Mouse (Mus musculus) heart, embryonic 10.5 days (tissue): ENCODE data around the gene Shisa7. TPM values are rescaled to one million over a fixed set of nuclear protein-coding genes. Genes with fewer than 3 reads are reported as not detected.
"Not testable (repeated sequence)": the region's sequence is repeated elsewhere in the genome, so short reads cannot be mapped to it uniquely, and the experiment has no call there.

Source experiments
- DNase-seq: peaks from one replicate; pipeline ENCODE4 v3.0.0-alpha.2; 2017; ENCODE audit warnings: low spot score
- H3K27ac ChIP-seq: fragments of 300-500 bp; sonication (generic); 2 replicates; pipeline ENCODE4 v1.5.1; 2016; ENCODE audit warnings: mild to moderate bottlenecking
- H3K27me3 ChIP-seq: fragments of 300-500 bp; sonication (generic); 2 replicates; pipeline ENCODE4 v1.6.1; 2016; ENCODE audit warnings: mild to moderate bottlenecking; ENCODE audit not compliant: poor library complexity, insufficient read depth, severe bottlenecking
- H3K36me3 ChIP-seq: fragments of 300-500 bp; sonication (generic); 2 replicates; pipeline ENCODE4 v1.6.1; 2016; ENCODE audit warnings: mild to moderate bottlenecking, moderate library complexity
- H3K4me1 ChIP-seq: fragments of 300-500 bp; sonication (generic); 2 replicates; pipeline ENCODE4 v1.6.1; 2016; ENCODE audit warnings: mild to moderate bottlenecking
- H3K4me3 ChIP-seq: fragments of 300-500 bp; sonication (generic); 2 replicates; pipeline ENCODE4 v1.5.1; 2016; ENCODE audit warnings: mild to moderate bottlenecking, moderate library complexity
- H3K9me3 ChIP-seq: fragments of 300-500 bp; sonication (generic); 2 replicates; pipeline ENCODE4 v1.6.1; 2016; ENCODE audit warnings: mild to moderate bottlenecking, moderate library complexity
- WGBS: fragments of 180-500 bp; shearing (Covaris S2); methylation state at CpG from one replicate; pipeline ENCODE4 v1.1.7; 2016; 5-methylcytosine and 5-hydroxymethylcytosine counted together
- polyA plus RNA-seq: library from polyadenylated mRNA; unstranded; fragments of >200 nt; fragmentation: Nextera tagmentation; extraction: Ambion mirVana; gene quantifications from 2 replicates; pipeline ENCODE4 v1.2.1, GENCODE M21; 2016

The Shisa7 gene
- polyA plus RNA-seq, 1 experiment from 2014 or later, result 0.14 TPM

- WGBS, result 66% methylated on average over 1 of the region's 1 CpGs
- no peaks in the 10 kb centered on the region for H3K9me3 ChIP-seq
- H3K27ac ChIP-seq, result no peak overlapping the region
- peaks cover 11% of the 10 kb centered on the region; the same call in 1 of the 2 replicates for H3K27me3 ChIP-seq
- no peaks in the 10 kb centered on the region for H3K36me3 ChIP-seq
- no peak overlapping the region for H3K4me3 ChIP-seq
- no peak for DNase-seq
- H3K4me1 ChIP-seq, result peaks cover 9% of the 10 kb centered on the region
These were observed 18.5 kb upstream of the Shisa7 start for GRCm38 (mm10) chr7:4863041-4863440.

- H3K9me3 ChIP-seq, H3K4me3 ChIP-seq, H3K36me3 ChIP-seq, H3K27ac ChIP-seq, H3K4me1 ChIP-seq, DNase-seq: not testable (repeated sequence)
- 73% methylated on average over 3 of the region's 3 CpGs for WGBS
- H3K27me3 ChIP-seq, result peaks cover 21% of the 10 kb centered on the region
These were observed 16.4 kb upstream of the Shisa7 start for GRCm38 (mm10) chr7:4860926-4861325.

- 75% methylated on average over 12 of the region's 12 CpGs for WGBS
- no peak for DNase-seq
- H3K27ac ChIP-seq, result no peak overlapping the region
- H3K4me1 ChIP-seq, result no peaks in the 10 kb centered on the region
- no peaks in the 10 kb centered on the region for H3K36me3 ChIP-seq
- no peaks in the 10 kb centered on the region for H3K9me3 ChIP-seq
- H3K27me3 ChIP-seq, result peaks cover 21% of the 10 kb centered on the region
- no peak overlapping the region for H3K4me3 ChIP-seq
These were observed 15.0 kb upstream of the Shisa7 start for GRCm38 (mm10) chr7:4859418-4859978.

DNA sequence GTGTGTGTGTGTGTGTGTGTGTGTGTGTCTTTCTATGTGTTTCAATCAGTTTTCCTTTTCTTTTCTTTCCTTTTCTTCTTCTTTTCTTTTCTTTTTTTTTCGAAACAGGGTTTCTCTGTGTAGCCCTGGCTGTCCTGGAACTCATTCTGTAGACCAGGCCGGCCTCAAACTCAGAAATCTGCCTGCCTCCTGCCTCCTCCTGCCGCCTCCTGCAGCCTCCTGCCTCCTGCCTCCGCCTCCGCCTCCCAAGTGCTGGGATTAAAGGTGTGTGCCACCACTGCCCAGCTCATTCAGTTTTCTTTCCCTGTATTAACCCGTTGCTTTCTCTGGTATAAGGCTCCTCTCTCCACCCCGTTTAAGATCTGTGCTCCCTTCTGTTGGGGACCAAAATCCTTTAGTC, 12.8 kb upstream of the Shisa7 start:
- Histone ChIP-seq H3K27ac (no peak overlapping the region), H3K4me3 (no peak overlapping the region), H3K9me3 (no peaks in the 10 kb centered on the region), H3K36me3 (no peaks in the 10 kb centered on the region), H3K4me1 (no peaks in the 10 kb centered on the region), H3K27me3 (peaks cover 21% of the 10 kb centered on the region)
- DNase-seq, result no peak
- WGBS, result 64% methylated on average over 7 of the region's 7 CpGs

DNA sequence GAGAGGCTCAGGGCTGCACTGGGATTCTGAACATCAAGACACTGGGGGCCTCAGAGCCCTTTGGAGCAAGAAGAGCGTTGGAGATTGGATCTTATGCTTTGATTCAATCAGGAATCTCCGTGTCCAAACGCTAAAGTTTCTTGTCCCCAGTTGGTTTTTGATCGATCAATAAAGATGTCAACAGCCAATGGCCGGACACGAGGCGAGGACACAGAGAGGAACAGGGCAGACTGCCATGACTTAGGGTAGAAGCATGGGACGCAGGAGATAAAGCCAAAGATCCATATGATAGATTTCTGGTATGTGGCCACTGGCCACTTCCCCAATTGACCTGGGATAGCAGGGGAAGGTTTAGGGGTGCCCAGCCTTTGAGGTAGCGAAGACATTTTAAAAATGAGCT, 12.0 kb upstream of the Shisa7 start:
- Histone ChIP-seq H3K36me3 (no peaks in the 10 kb centered on the region), H3K27ac (no peak overlapping the region), H3K4me3 (no peak overlapping the region), H3K4me1 (no peaks in the 10 kb centered on the region), H3K9me3 (no peaks in the 10 kb centered on the region), H3K27me3 (peaks cover 23% of the 10 kb centered on the region)
- WGBS, result 85% methylated on average over 9 of the region's 9 CpGs
- DNase-seq, result peak; percentile 28

- peak; percentile 42 for DNase-seq
- Histone ChIP-seq H3K4me1 (no peaks in the 10 kb centered on the region), H3K4me3 (no peak overlapping the region), H3K27me3 (peaks cover 32% of the 10 kb centered on the region), H3K27ac (no peak overlapping the region), H3K9me3 (no peaks in the 10 kb centered on the region), H3K36me3 (no peaks in the 10 kb centered on the region)
- 66% methylated on average over 3 of the region's 3 CpGs for WGBS
These were observed 9.1 kb upstream of the Shisa7 start for GRCm38 (mm10) chr7:4853613-4854012.

GRCm38 (mm10) chr7:4851315-4851688, 6.8 kb upstream of the Shisa7 start:
- H3K9me3 ChIP-seq, result peaks cover 6% of the 10 kb centered on the region; the same call in 1 of the 2 replicates
- no peak overlapping the region for H3K4me3 ChIP-seq
- H3K4me1 ChIP-seq, result no peaks in the 10 kb centered on the region
- H3K27me3 ChIP-seq, result peaks cover 36% of the 10 kb centered on the region; the same call in 1 of the 2 replicates
- no peaks in the 10 kb centered on the region for H3K36me3 ChIP-seq
- H3K27ac ChIP-seq, result no peak overlapping the region
- peak; percentile 69 for DNase-seq
- WGBS, result 63% methylated on average over 8 of the region's 8 CpGs

GRCm38 (mm10) chr7:4850621-4851314, 6.3 kb upstream of the Shisa7 start:
- no peak overlapping the region for H3K4me3 ChIP-seq
- peaks cover 39% of the 10 kb centered on the region; the same call in 1 of the 2 replicates for H3K27me3 ChIP-seq
- H3K9me3 ChIP-seq, result peaks cover 6% of the 10 kb centered on the region; the same call in 1 of the 2 replicates
- H3K4me1 ChIP-seq, result no peaks in the 10 kb centered on the region
- 69% methylated on average over 11 of the region's 11 CpGs for WGBS
- no peak overlapping the region for H3K27ac ChIP-seq
- peak; percentile 57 for DNase-seq
- H3K36me3 ChIP-seq, result no peaks in the 10 kb centered on the region

DNA sequence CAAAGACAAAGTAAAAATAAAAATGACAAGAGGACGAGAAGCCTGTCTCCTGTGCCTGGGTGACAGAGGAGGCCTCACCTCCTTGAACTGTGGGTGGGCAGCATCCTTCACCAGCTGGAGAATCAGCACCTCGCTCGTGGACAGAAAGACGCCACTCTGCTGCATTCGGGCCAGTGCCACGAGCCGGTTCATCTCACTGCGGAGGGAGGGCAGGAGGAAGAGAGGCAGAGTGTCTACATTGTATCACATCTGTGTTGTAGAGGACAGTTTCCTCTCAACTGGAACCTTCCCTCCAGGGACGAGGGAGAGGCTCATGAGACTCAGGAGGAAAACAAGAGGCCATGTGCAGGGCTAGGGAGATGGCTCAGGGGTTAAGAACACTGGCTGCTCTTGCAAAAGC, 4.9 kb upstream of the Shisa7 start:
- Histone ChIP-seq H3K4me3 (no peak overlapping the region), H3K27ac (no peak overlapping the region), H3K27me3 (peaks cover 53% of the 10 kb centered on the region), H3K4me1 (peaks cover 6% of the 10 kb centered on the region), H3K36me3 (no peaks in the 10 kb centered on the region), H3K9me3 (peaks cover 6% of the 10 kb centered on the region; the same call in 1 of the 2 replicates)
- DNase-seq, result peak; percentile 67
- 60% methylated on average over 9 of the region's 9 CpGs for WGBS

- H3K4me1 ChIP-seq, result peaks cover 28% of the 10 kb centered on the region
- peak overlapping the region; percentile 52 for H3K4me3 ChIP-seq
- peaks cover 6% of the 10 kb centered on the region; the same call in 1 of the 2 replicates for H3K9me3 ChIP-seq
- under 1% methylated on average over 13 of the region's 13 CpGs for WGBS
- peak; percentile 82 for DNase-seq
- 0 out of 2 replicates have a peak overlapping the region, but pooled peaks have one; percentile 52 for H3K27ac ChIP-seq
- H3K36me3 ChIP-seq, result no peaks in the 10 kb centered on the region
- H3K27me3 ChIP-seq, result peaks cover 86% of the 10 kb centered on the region
These were observed 417 bp upstream of the Shisa7 start for GRCm38 (mm10) chr7:4844917-4845309.

- H3K36me3 ChIP-seq, result no peaks in the 10 kb centered on the region
- peak; percentile 76 for DNase-seq
- H3K4me3 ChIP-seq, result peak overlapping the region; percentile 52
- H3K9me3 ChIP-seq, result peaks cover 6% of the 10 kb centered on the region; the same call in 1 of the 2 replicates
- 1% methylated on average over 34 of the region's 34 CpGs for WGBS
- H3K27me3 ChIP-seq, result peaks cover 83% of the 10 kb centered on the region
- H3K27ac ChIP-seq, result no peak overlapping the region
- peaks cover 28% of the 10 kb centered on the region for H3K4me1 ChIP-seq
These were observed 772 bp downstream of the Shisa7 start for GRCm38 (mm10) chr7:4843604-4844244.

DNA sequence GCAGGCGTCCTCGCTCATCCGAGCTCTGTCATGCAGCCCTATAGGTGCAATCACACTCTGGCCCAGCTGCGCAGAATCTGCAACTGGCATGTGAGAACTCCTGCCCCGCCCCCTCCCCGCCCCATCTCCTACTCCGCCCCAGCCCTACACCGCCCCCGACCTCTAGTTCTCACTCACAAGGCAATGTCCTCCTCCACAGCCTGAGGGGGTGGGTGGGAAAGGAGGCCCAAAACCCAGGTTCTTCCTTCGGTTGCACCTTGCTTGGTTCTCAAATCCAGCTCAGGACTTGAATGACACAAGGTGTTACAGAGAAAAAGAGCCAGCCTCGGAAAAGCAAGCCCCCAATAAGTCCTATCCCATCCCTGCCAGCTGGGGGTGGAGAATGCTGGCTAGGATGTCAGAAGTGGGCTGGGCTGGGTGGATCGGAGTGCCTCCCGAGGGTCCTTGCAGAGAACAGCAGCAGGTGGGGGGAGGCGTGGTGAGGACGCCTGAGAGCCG, 1.8 kb downstream of the Shisa7 start:
- H3K4me3 ChIP-seq, result peak overlapping the region; percentile 52
- peaks cover 87% of the 10 kb centered on the region for H3K27me3 ChIP-seq
- DNase-seq, result peak; percentile 74
- H3K4me1 ChIP-seq, result peaks cover 31% of the 10 kb centered on the region
- no peak overlapping the region for H3K27ac ChIP-seq
- 1% methylated on average over 16 of the region's 16 CpGs for WGBS
- no peaks in the 10 kb centered on the region for H3K36me3 ChIP-seq
- peaks cover 6% of the 10 kb centered on the region; the same call in 1 of the 2 replicates for H3K9me3 ChIP-seq

DNA sequence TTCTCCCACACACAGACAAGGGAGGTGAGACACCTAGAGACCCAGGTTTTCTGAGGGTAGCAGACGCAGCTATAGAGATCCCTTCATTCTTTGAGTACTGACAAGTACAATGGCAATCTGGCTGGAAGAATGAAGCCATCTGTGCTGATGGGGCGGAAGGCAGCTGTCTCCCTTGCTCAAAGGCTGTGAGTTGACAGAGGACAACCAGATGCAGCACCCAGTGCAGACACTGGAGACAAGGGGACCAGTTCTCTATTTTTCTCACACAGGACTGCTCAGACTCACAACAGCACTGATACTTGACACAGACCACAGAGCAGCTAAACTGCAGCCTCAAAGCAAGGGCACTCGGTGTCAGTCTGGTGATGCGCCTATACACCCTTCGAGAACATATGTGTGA, 2.4 kb downstream of the Shisa7 start:
- H3K4me3 ChIP-seq, result no peak overlapping the region
- 55% methylated on average over 5 of the region's 5 CpGs for WGBS
- peaks cover 5% of the 10 kb centered on the region; the same call in 1 of the 2 replicates for H3K9me3 ChIP-seq
- peaks cover 93% of the 10 kb centered on the region for H3K27me3 ChIP-seq
- DNase-seq, result peak; percentile 63
- no peak overlapping the region for H3K27ac ChIP-seq
- no peaks in the 10 kb centered on the region for H3K36me3 ChIP-seq
- H3K4me1 ChIP-seq, result peaks cover 32% of the 10 kb centered on the region
